Mouse (Mus musculus) neural tube, embryonic 15.5 days (tissue): Measurements from ENCODE around the gene Zbtb39. TPM values are rescaled to one million over a fixed set of nuclear protein-coding genes. Genes with fewer than 3 reads are reported as not detected.

ENCODE experiments used
- ATAC-seq: fragments of 200-750 bp; cut with Nextera tagmentation; 2 replicates; pipeline ENCODE4 v1.8.0; 2017; ENCODE audit warnings: mild to moderate bottlenecking, moderate TSS enrichment, moderate library complexity; ENCODE audit not compliant: low FRiP score
- H3K27ac ChIP-seq: fragments of 300-500 bp; sonication (generic); replicated peaks from 2 replicates; pipeline ENCODE4 v1.5.1; 2015; ENCODE audit warnings: mild to moderate bottlenecking, inconsistent platforms
- H3K27me3 ChIP-seq: fragments of 300-500 bp; sonication (generic); replicated peaks from 2 replicates; pipeline ENCODE4 v1.6.1; 2015; ENCODE audit warnings: inconsistent platforms
- H3K36me3 ChIP-seq: fragments of 300-500 bp; sonication (generic); 2 replicates; pipeline ENCODE4 v1.6.1; 2015; ENCODE audit warnings: inconsistent platforms
- H3K4me1 ChIP-seq: fragments of 300-500 bp; sonication (generic); 2 replicates; pipeline ENCODE4 v1.6.1; 2015; ENCODE audit warnings: inconsistent platforms
- H3K4me2 ChIP-seq: fragments of 300-500 bp; sonication (generic); 2 replicates; pipeline ENCODE4 v1.6.1; 2015; ENCODE audit warnings: inconsistent platforms, mild to moderate bottlenecking, moderate library complexity
- H3K4me3 ChIP-seq: fragments of 300-500 bp; sonication (generic); replicated peaks from 2 replicates; pipeline ENCODE4 v1.5.1; 2015; ENCODE audit warnings: mild to moderate bottlenecking, inconsistent platforms
- H3K9ac ChIP-seq: fragments of 300-500 bp; sonication (generic); replicated peaks from 2 replicates; pipeline ENCODE4 v1.6.1; 2015; ENCODE audit warnings: mild to moderate bottlenecking, inconsistent platforms
- H3K9me3 ChIP-seq: fragments of 300-500 bp; sonication (generic); replicated peaks from 2 replicates; pipeline ENCODE4 v1.6.1; 2016; ENCODE audit warnings: inconsistent platforms
- WGBS: fragments of 180-500 bp; shearing (Covaris S2); methylation state at CpG from one replicate; pipeline ENCODE4 v1.1.7; 2015; ENCODE audit warnings: mixed read lengths; 5-methylcytosine and 5-hydroxymethylcytosine counted together
- polyA plus RNA-seq: library from polyadenylated mRNA; unstranded; fragments of >200 nt; fragmentation: Nextera tagmentation; extraction: Ambion mirVana; gene quantifications from 2 replicates; pipeline ENCODE4 v1.2.1, GENCODE M21; 2015

Gene Zbtb39
- 2.4 and 2.8 TPM in 2 replicates for polyA plus RNA-seq

GRCm38 (mm10) chr10:127739083-127739660 is at the start of gene Zbtb39:
Zbtb39 (plus strand) TSS chr10:127739538.
- Histone ChIP-seq H3K4me3 (peak within 1 kb of the TSS; percentile 91), H3K9ac (peak within 1 kb of the TSS; percentile 93), H3K36me3 (peaks cover 28% of the 10 kb centered on the region), H3K27ac (peak within 1 kb of the TSS; percentile 81), H3K27me3 (no peaks in the 10 kb centered on the region), H3K9me3 (no peaks in the 10 kb centered on the region), H3K4me1 (peaks cover 13% of the 10 kb centered on the region), H3K4me2 (peak within 1 kb of the TSS; percentile 60)
- under 1% methylated on average over 59 of the region's 61 CpGs for WGBS
- peak; percentile 85 for ATAC-seq

DNA sequence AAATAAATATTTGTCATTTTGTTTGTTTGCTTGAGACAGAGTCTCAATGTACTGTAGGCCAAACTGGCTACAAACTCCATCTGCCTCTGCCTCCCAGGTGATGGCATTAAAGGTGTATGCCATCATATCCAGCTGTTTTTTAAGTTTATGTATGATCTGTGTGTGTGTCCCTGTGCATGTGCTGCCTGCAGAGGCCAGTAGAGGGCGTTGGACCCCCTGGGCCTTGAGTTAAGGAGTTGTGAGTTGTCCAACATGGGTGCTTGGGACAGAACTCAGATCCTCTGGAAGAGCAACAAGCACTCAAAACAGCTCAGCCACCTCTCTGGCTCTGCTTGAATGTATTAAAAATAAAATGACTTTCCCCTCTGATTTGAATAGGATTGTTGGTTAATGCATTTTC is 48.3 kb upstream of the Zbtb39 start:
- no peak overlapping the region for H3K4me3 ChIP-seq
- H3K9ac ChIP-seq: no peak overlapping the region
- WGBS: 24% methylated on average over 1 of the region's 1 CpGs
- no peaks in the 10 kb centered on the region for H3K4me1 ChIP-seq
- H3K4me2 ChIP-seq: no peak overlapping the region
- H3K27ac ChIP-seq: no peak overlapping the region
- no peaks in the 10 kb centered on the region for H3K27me3 ChIP-seq
- H3K9me3 ChIP-seq: no peaks in the 10 kb centered on the region
- ATAC-seq: no peak
- peaks cover 10% of the 10 kb centered on the region for H3K36me3 ChIP-seq

GRCm38 (mm10) chr10:127694636-127695035 is 44.7 kb upstream of the Zbtb39 start:
- Histone ChIP-seq H3K36me3 (peaks cover 18% of the 10 kb centered on the region), H3K4me2 (no peak overlapping the region), H3K27ac (no peak overlapping the region), H3K4me1 (no peaks in the 10 kb centered on the region), H3K27me3 (no peaks in the 10 kb centered on the region), H3K9ac (no peak overlapping the region), H3K9me3 (no peaks in the 10 kb centered on the region), H3K4me3 (no peak overlapping the region)
- no peak for ATAC-seq
- 64% methylated on average over 2 of the region's 2 CpGs for WGBS

- ATAC-seq: no peak
- H3K9ac ChIP-seq: no peak overlapping the region
- H3K27me3 ChIP-seq: no peaks in the 10 kb centered on the region
- H3K36me3 ChIP-seq: peaks cover 18% of the 10 kb centered on the region
- no peak overlapping the region for H3K4me2 ChIP-seq
- no peaks in the 10 kb centered on the region for H3K9me3 ChIP-seq
- H3K4me1 ChIP-seq: no peaks in the 10 kb centered on the region
- no peak overlapping the region for H3K27ac ChIP-seq
- H3K4me3 ChIP-seq: no peak overlapping the region
- 92% methylated on average over 7 of the region's 7 CpGs for WGBS
These were observed 43.6 kb upstream of the Zbtb39 start for GRCm38 (mm10) chr10:127695775-127696174.

- no peak overlapping the region for H3K9ac ChIP-seq
- no peak overlapping the region for H3K4me2 ChIP-seq
- H3K4me1 ChIP-seq: no peaks in the 10 kb centered on the region
- ATAC-seq: no peak
- H3K9me3 ChIP-seq: no peaks in the 10 kb centered on the region
- H3K27me3 ChIP-seq: no peaks in the 10 kb centered on the region
- H3K27ac ChIP-seq: no peak overlapping the region
- 89% methylated on average over 7 of the region's 7 CpGs for WGBS
- H3K36me3 ChIP-seq: peaks cover 11% of the 10 kb centered on the region; the same call in 1 of the 2 replicates
- H3K4me3 ChIP-seq: no peak overlapping the region
These were observed 40.4 kb upstream of the Zbtb39 start for GRCm38 (mm10) chr10:127698966-127699365.

DNA sequence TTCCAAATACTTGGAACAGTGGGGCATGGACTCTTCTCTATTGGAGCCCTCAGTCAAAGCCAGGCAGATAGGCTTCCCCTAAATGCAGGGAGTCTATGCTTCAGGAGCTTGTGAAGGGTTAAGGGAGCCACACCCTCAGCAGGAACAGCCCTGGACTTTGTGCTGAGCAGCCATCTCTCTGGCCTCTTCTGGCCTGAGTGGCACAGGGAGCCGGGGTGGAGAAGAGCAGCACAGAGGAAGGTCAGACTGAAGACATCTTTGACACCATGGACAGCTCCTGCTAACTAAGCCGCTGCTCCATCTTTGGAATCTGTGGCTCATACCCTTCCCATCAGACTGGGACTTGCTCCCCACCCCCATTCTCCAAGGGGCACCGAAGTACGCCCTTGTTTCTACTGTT is 36.0 kb upstream of the Zbtb39 start:
- Histone ChIP-seq H3K4me3 (no peak overlapping the region), H3K4me1 (no peaks in the 10 kb centered on the region), H3K36me3 (peaks cover 3% of the 10 kb centered on the region; the same call in 1 of the 2 replicates), H3K9ac (no peak overlapping the region), H3K4me2 (no peak overlapping the region), H3K27me3 (no peaks in the 10 kb centered on the region), H3K27ac (no peak overlapping the region), H3K9me3 (no peaks in the 10 kb centered on the region)
- no peak for ATAC-seq
- WGBS: 62% methylated on average over 4 of the region's 4 CpGs

GRCm38 (mm10) chr10:127704293-127704692 is 35.0 kb upstream of the Zbtb39 start:
- Histone ChIP-seq H3K36me3 (no peaks in the 10 kb centered on the region), H3K27ac (no peak overlapping the region), H3K27me3 (no peaks in the 10 kb centered on the region), H3K4me2 (no peak overlapping the region), H3K4me3 (no peak overlapping the region), H3K4me1 (no peaks in the 10 kb centered on the region), H3K9ac (no peak overlapping the region), H3K9me3 (no peaks in the 10 kb centered on the region)
- WGBS: 64% methylated on average over 2 of the region's 2 CpGs
- ATAC-seq: no peak

- no peak for ATAC-seq
- Histone ChIP-seq H3K27me3 (no peaks in the 10 kb centered on the region), H3K27ac (no peak within 1 kb of the TSS), H3K36me3 (no peaks in the 10 kb centered on the region), H3K9ac (no peak within 1 kb of the TSS), H3K9me3 (no peaks in the 10 kb centered on the region), H3K4me1 (no peaks in the 10 kb centered on the region), H3K4me2 (no peak within 1 kb of the TSS), H3K4me3 (no peak within 1 kb of the TSS)
- 81% methylated on average over 1 of the region's 2 CpGs for WGBS
These were observed 34.5 kb upstream of the Zbtb39 start, which contains the start of gene Myo1a for GRCm38 (mm10) chr10:127704766-127705220. Myo1a (plus strand) TSS chr10:127705170.

GRCm38 (mm10) chr10:127705783-127706182 is 33.6 kb upstream of the Zbtb39 start:
- no peaks in the 10 kb centered on the region for H3K36me3 ChIP-seq
- no peak overlapping the region for H3K4me3 ChIP-seq
- H3K4me1 ChIP-seq: no peaks in the 10 kb centered on the region
- no peak overlapping the region for H3K9ac ChIP-seq
- no peaks in the 10 kb centered on the region for H3K27me3 ChIP-seq
- no peak for ATAC-seq
- no peaks in the 10 kb centered on the region for H3K9me3 ChIP-seq
- 94% methylated on average over 4 of the region's 4 CpGs for WGBS
- no peak overlapping the region for H3K4me2 ChIP-seq
- no peak overlapping the region for H3K27ac ChIP-seq

GRCm38 (mm10) chr10:127707721-127708120 is 31.6 kb upstream of the Zbtb39 start:
- Histone ChIP-seq H3K4me3 (no peak overlapping the region), H3K36me3 (no peaks in the 10 kb centered on the region), H3K9ac (no peak overlapping the region), H3K4me1 (no peaks in the 10 kb centered on the region), H3K27ac (no peak overlapping the region), H3K27me3 (no peaks in the 10 kb centered on the region), H3K4me2 (no peak overlapping the region), H3K9me3 (no peaks in the 10 kb centered on the region)
- WGBS: 91% methylated on average over 7 of the region's 7 CpGs
- ATAC-seq: no peak

DNA sequence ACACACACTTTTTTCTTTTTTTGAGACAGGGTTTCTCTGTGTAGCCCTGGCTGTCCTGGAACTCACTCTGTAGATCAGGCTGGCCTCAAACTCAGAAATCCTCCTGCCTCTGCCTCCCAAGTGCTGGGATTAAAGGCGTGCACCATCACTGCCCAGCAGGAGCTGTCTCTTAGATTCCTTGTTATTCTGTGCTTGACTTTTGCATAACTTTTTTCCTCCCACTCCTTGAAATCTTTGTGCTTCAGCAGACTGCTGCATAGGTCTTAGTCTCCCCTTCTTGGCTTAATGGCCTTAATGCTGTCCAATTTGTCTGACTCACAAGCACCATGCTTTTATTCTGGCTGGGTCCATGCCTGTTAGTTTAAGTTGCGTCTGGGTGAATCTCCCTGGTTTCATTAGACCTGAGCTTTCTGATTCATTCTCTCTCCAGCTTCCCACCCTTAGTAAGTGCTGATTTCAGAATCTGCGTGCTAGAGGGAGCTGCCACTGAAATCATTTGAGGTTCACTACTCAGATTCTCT is 30.4 kb upstream of the Zbtb39 start:
- no peak for ATAC-seq
- H3K4me3 ChIP-seq: no peak overlapping the region
- no peaks in the 10 kb centered on the region for H3K27me3 ChIP-seq
- no peaks in the 10 kb centered on the region for H3K9me3 ChIP-seq
- 83% methylated on average over 3 of the region's 3 CpGs for WGBS
- H3K9ac ChIP-seq: no peak overlapping the region
- H3K36me3 ChIP-seq: no peaks in the 10 kb centered on the region
- H3K4me2 ChIP-seq: no peak overlapping the region
- no peak overlapping the region for H3K27ac ChIP-seq
- H3K4me1 ChIP-seq: no peaks in the 10 kb centered on the region

- H3K27ac ChIP-seq: no peak overlapping the region
These were observed 29.0 kb upstream of the Zbtb39 start for GRCm38 (mm10) chr10:127710331-127710730.

More at GRCm38 (mm10) chr10:127710331-127710730, 29.0 kb upstream of the Zbtb39 start:
- no peak for ATAC-seq
- Histone ChIP-seq H3K9ac (no peak overlapping the region), H3K36me3 (no peaks in the 10 kb centered on the region), H3K4me2 (no peak overlapping the region), H3K4me3 (no peak overlapping the region), H3K4me1 (no peaks in the 10 kb centered on the region), H3K9me3 (no peaks in the 10 kb centered on the region), H3K27me3 (no peaks in the 10 kb centered on the region)
- 86% methylated on average over 13 of the region's 13 CpGs for WGBS
